Mouse (Mus musculus): ENCODE measurements around the gene Clybl. TPM values are rescaled to one million over a fixed set of nuclear protein-coding genes. Genes with fewer than 3 reads are reported as not detected.
A peak's percentile ranks its signal among the peaks of the same experiment; 100 is the strongest.

Clybl gene
- polyA plus RNA-seq, 1 experiment from 2014 or later: 30.6 TPM

GRCm38 (mm10) chr14:122160916-122161315 lies 20.6 kb upstream of the Clybl start:
- DNase-seq (ENCODE audit: low spot score) (no peak), ATAC-seq (ENCODE audit: low FRiP score) (no peak)
- Histone ChIP-seq H3K4me1 (replicated peaks; ENCODE audit: control insufficient read depth, insufficient read depth, low read length) (no peaks in the 10 kb centered on the region), H3K27me3 (ENCODE audit: control insufficient read depth, insufficient read depth, low read length) (no peaks in the 10 kb centered on the region), H3K4me2 (replicated peaks; ENCODE audit: low read depth, low read length) (no peak overlapping the region), H3K27ac (ENCODE audit: low read depth, low read length) (no peak overlapping the region), H3K9me3 (ENCODE audit: control insufficient read depth, low read length) (no peaks in the 10 kb centered on the region), H3K9ac (ENCODE audit: low read depth, low read length) (no peak overlapping the region), H3K4me3 (ENCODE audit: low read depth, low read length) (no peak overlapping the region), H3K36me3 (ENCODE audit: control insufficient read depth, insufficient read depth, low read length) (peaks cover 2% of the 10 kb centered on the region; the same call in 1 of the 2 replicates)
- 89% methylated on average over 1 of the region's 1 CpGs for WGBS

- no peak overlapping the region for H3K9ac ChIP-seq (ENCODE audit: low read depth, low read length)
- H3K4me3 ChIP-seq (ENCODE audit: low read depth, low read length): no peak overlapping the region
- H3K9me3 ChIP-seq (ENCODE audit: control insufficient read depth, low read length): no peaks in the 10 kb centered on the region
- no peaks in the 10 kb centered on the region for H3K36me3 ChIP-seq (ENCODE audit: control insufficient read depth, insufficient read depth, low read length)
- DNase-seq (ENCODE audit: low spot score) (no peak), ATAC-seq (ENCODE audit: low FRiP score) (peak; percentile 52; the same call in 1 of the 2 replicates)
- H3K27ac ChIP-seq (ENCODE audit: low read depth, low read length): no peak overlapping the region
- H3K4me1 ChIP-seq (replicated peaks; ENCODE audit: control insufficient read depth, insufficient read depth, low read length): no peaks in the 10 kb centered on the region
- no peak overlapping the region for H3K4me2 ChIP-seq (replicated peaks; ENCODE audit: low read depth, low read length)
- no peaks in the 10 kb centered on the region for H3K27me3 ChIP-seq (ENCODE audit: control insufficient read depth, insufficient read depth, low read length)
- WGBS: 67% methylated on average over 7 of the region's 7 CpGs
These were observed 12.6 kb upstream of the Clybl start for GRCm38 (mm10) chr14:122168912-122169311.

- Histone ChIP-seq H3K4me2 (replicated peaks; ENCODE audit: low read depth, low read length) (no peak overlapping the region), H3K9ac (ENCODE audit: low read depth, low read length) (no peak overlapping the region), H3K36me3 (ENCODE audit: control insufficient read depth, insufficient read depth, low read length) (no peaks in the 10 kb centered on the region), H3K4me3 (ENCODE audit: low read depth, low read length) (no peak overlapping the region), H3K27me3 (ENCODE audit: control insufficient read depth, insufficient read depth, low read length) (no peaks in the 10 kb centered on the region), H3K9me3 (ENCODE audit: control insufficient read depth, low read length) (no peaks in the 10 kb centered on the region), H3K27ac (ENCODE audit: low read depth, low read length) (no peak overlapping the region), H3K4me1 (replicated peaks; ENCODE audit: control insufficient read depth, insufficient read depth, low read length) (no peaks in the 10 kb centered on the region)
- peak; percentile 31; the same call in 1 of the 2 replicates for ATAC-seq (ENCODE audit: low FRiP score)
- 72% methylated on average over 7 of the region's 7 CpGs for WGBS
- no peak for DNase-seq (ENCODE audit: low spot score)
These were observed 11.2 kb upstream of the Clybl start for GRCm38 (mm10) chr14:122170202-122170781.

- no peaks in the 10 kb centered on the region for H3K4me1 ChIP-seq (replicated peaks; ENCODE audit: control insufficient read depth, insufficient read depth, low read length)
- H3K4me2 ChIP-seq (replicated peaks; ENCODE audit: low read depth, low read length): no peak overlapping the region
- no peak overlapping the region for H3K27ac ChIP-seq (ENCODE audit: low read depth, low read length)
- DNase-seq (ENCODE audit: low spot score): no peak
- no peaks in the 10 kb centered on the region for H3K36me3 ChIP-seq (ENCODE audit: control insufficient read depth, insufficient read depth, low read length)
- H3K4me3 ChIP-seq (ENCODE audit: low read depth, low read length): no peak overlapping the region
- no peak overlapping the region for H3K9ac ChIP-seq (ENCODE audit: low read depth, low read length)
- H3K27me3 ChIP-seq (ENCODE audit: control insufficient read depth, insufficient read depth, low read length): no peaks in the 10 kb centered on the region
- H3K9me3 ChIP-seq (ENCODE audit: control insufficient read depth, low read length): no peaks in the 10 kb centered on the region
- WGBS: 87% methylated on average over 7 of the region's 7 CpGs
- ATAC-seq (ENCODE audit: low FRiP score): no peak
These were observed 10.5 kb upstream of the Clybl start for GRCm38 (mm10) chr14:122171031-122171430.

- H3K9ac ChIP-seq (ENCODE audit: low read depth, low read length): no peak overlapping the region
- 90% methylated on average over 14 of the region's 14 CpGs for WGBS
- no peaks in the 10 kb centered on the region for H3K9me3 ChIP-seq (ENCODE audit: control insufficient read depth, low read length)
- DNase-seq (ENCODE audit: low spot score) (no peak), ATAC-seq (ENCODE audit: low FRiP score) (no peak)
- 0 out of 2 replicates have a peak, but pooled peaks cover 2% of the 10 kb centered on the region for H3K4me1 ChIP-seq (replicated peaks; ENCODE audit: control insufficient read depth, insufficient read depth, low read length)
- no peak overlapping the region for H3K27ac ChIP-seq (ENCODE audit: low read depth, low read length)
- H3K4me3 ChIP-seq (ENCODE audit: low read depth, low read length): no peak overlapping the region
- no peaks in the 10 kb centered on the region for H3K36me3 ChIP-seq (ENCODE audit: control insufficient read depth, insufficient read depth, low read length)
- no peaks in the 10 kb centered on the region for H3K27me3 ChIP-seq (ENCODE audit: control insufficient read depth, insufficient read depth, low read length)
- H3K4me2 ChIP-seq (replicated peaks; ENCODE audit: low read depth, low read length): no peak overlapping the region
These were observed 5.2 kb upstream of the Clybl start for GRCm38 (mm10) chr14:122176263-122176798.

- Histone ChIP-seq H3K27ac (ENCODE audit: low read depth, low read length) (no peak overlapping the region), H3K9ac (ENCODE audit: low read depth, low read length) (no peak overlapping the region), H3K27me3 (ENCODE audit: control insufficient read depth, insufficient read depth, low read length) (no peaks in the 10 kb centered on the region), H3K9me3 (ENCODE audit: control insufficient read depth, low read length) (no peaks in the 10 kb centered on the region), H3K4me2 (replicated peaks; ENCODE audit: low read depth, low read length) (no peak overlapping the region), H3K36me3 (ENCODE audit: control insufficient read depth, insufficient read depth, low read length) (no peaks in the 10 kb centered on the region), H3K4me1 (replicated peaks; ENCODE audit: control insufficient read depth, insufficient read depth, low read length) (0 out of 2 replicates have a peak, but pooled peaks cover 2% of the 10 kb centered on the region), H3K4me3 (ENCODE audit: low read depth, low read length) (no peak overlapping the region)
- DNase-seq (ENCODE audit: low spot score) (no peak), ATAC-seq (ENCODE audit: low FRiP score) (no peak)
- 55% methylated on average over 16 of the region's 16 CpGs for WGBS
These were observed 2.2 kb upstream of the Clybl start for GRCm38 (mm10) chr14:122179262-122179661.

GRCm38 (mm10) chr14:122181815-122182157 lies 282 bp downstream of the Clybl start:
- Histone ChIP-seq H3K27ac (ENCODE audit: low read depth, low read length) (no peak overlapping the region), H3K36me3 (ENCODE audit: control insufficient read depth, insufficient read depth, low read length) (no peaks in the 10 kb centered on the region), H3K9me3 (ENCODE audit: control insufficient read depth, low read length) (no peaks in the 10 kb centered on the region), H3K4me2 (replicated peaks; ENCODE audit: low read depth, low read length) (peak overlapping the region; percentile 61), H3K9ac (ENCODE audit: low read depth, low read length) (peak overlapping the region; percentile 65), H3K4me3 (ENCODE audit: low read depth, low read length) (peak overlapping the region; percentile 58), H3K4me1 (replicated peaks; ENCODE audit: control insufficient read depth, insufficient read depth, low read length) (0 out of 2 replicates have a peak, but pooled peaks cover 2% of the 10 kb centered on the region), H3K27me3 (ENCODE audit: control insufficient read depth, insufficient read depth, low read length) (no peaks in the 10 kb centered on the region)
- ATAC-seq (ENCODE audit: low FRiP score) (no peak; the same call in 1 of the 2 replicates), DNase-seq (ENCODE audit: low spot score) (no peak)
- 4% methylated on average over 12 of the region's 12 CpGs for whole genome bisulfite sequencing

- ATAC-seq (ENCODE audit: low FRiP score) (no peak), DNase-seq (ENCODE audit: low spot score) (no peak)
- H3K36me3 ChIP-seq (ENCODE audit: control insufficient read depth, insufficient read depth, low read length): no peaks in the 10 kb centered on the region
- no peaks in the 10 kb centered on the region for H3K27me3 ChIP-seq (ENCODE audit: control insufficient read depth, insufficient read depth, low read length)
- no peak overlapping the region for H3K4me3 ChIP-seq (ENCODE audit: low read depth, low read length)
- H3K4me2 ChIP-seq (replicated peaks; ENCODE audit: low read depth, low read length): no peak overlapping the region
- no peaks in the 10 kb centered on the region for H3K9me3 ChIP-seq (ENCODE audit: control insufficient read depth, low read length)
- H3K4me1 ChIP-seq (replicated peaks; ENCODE audit: control insufficient read depth, insufficient read depth, low read length): 0 out of 2 replicates have a peak, but pooled peaks cover 2% of the 10 kb centered on the region
- no peak overlapping the region for H3K9ac ChIP-seq (ENCODE audit: low read depth, low read length)
- 83% methylated on average over 6 of the region's 6 CpGs for WGBS
- H3K27ac ChIP-seq (ENCODE audit: low read depth, low read length): no peak overlapping the region
These were observed 716 bp downstream of the Clybl start for GRCm38 (mm10) chr14:122182220-122182619.

- H3K4me1 ChIP-seq (replicated peaks; ENCODE audit: control insufficient read depth, insufficient read depth, low read length): 0 out of 2 replicates have a peak, but pooled peaks cover 2% of the 10 kb centered on the region
- H3K27me3 ChIP-seq (ENCODE audit: control insufficient read depth, insufficient read depth, low read length): no peaks in the 10 kb centered on the region
- 86% methylated on average over 11 of the region's 11 CpGs for WGBS
- no peaks in the 10 kb centered on the region for H3K36me3 ChIP-seq (ENCODE audit: control insufficient read depth, insufficient read depth, low read length)
- no peaks in the 10 kb centered on the region for H3K9me3 ChIP-seq (ENCODE audit: control insufficient read depth, low read length)
- no peak overlapping the region for H3K9ac ChIP-seq (ENCODE audit: low read depth, low read length)
- ATAC-seq (ENCODE audit: low FRiP score) (no peak), DNase-seq (ENCODE audit: low spot score) (no peak)
- H3K27ac ChIP-seq (ENCODE audit: low read depth, low read length): no peak overlapping the region
- no peak overlapping the region for H3K4me3 ChIP-seq (ENCODE audit: low read depth, low read length)
- no peak overlapping the region for H3K4me2 ChIP-seq (replicated peaks; ENCODE audit: low read depth, low read length)
These were observed 2.5 kb downstream of the Clybl start for GRCm38 (mm10) chr14:122183974-122184373.
